Mouse (Mus musculus): ENCODE results near the gene Zfp574. TPM values are rescaled to one million over a fixed set of nuclear protein-coding genes. Genes with fewer than 3 reads are reported as not detected.

The Zfp574 gene
- polyA plus RNA-seq, 1 experiment from 2014 or later, result 11.6 TPM

- TF ChIP-seq CTCF (IDR thresholded peaks at IDR 0.05; ENCODE audit: low read depth), result no peak
- H3K9me3 ChIP-seq (ENCODE audit: control insufficient read depth), result no peaks in the 10 kb centered on the region
- no peak for ATAC-seq
- peaks cover 14% of the 10 kb centered on the region for H3K4me1 ChIP-seq (replicated peaks; ENCODE audit: control insufficient read depth, insufficient read depth, low read length)
- 1% methylated on average over 33 of the region's 33 CpGs for WGBS
- no peaks in the 10 kb centered on the region for H3K27me3 ChIP-seq (replicated peaks; ENCODE audit: control insufficient read depth, insufficient read depth, low read length)
- peak overlapping the region; percentile 81 for H3K27ac ChIP-seq (ENCODE audit: low read depth, low read length)
- H3K9ac ChIP-seq (ENCODE audit: low read depth, low read length), result peak overlapping the region; percentile 77
- H3K4me2 ChIP-seq (replicated peaks; ENCODE audit: low read depth), result peak overlapping the region; percentile 68
- H3K36me3 ChIP-seq (ENCODE audit: control insufficient read depth, insufficient read depth), result peaks cover 29% of the 10 kb centered on the region
- H3K4me3 ChIP-seq (ENCODE audit: low read depth, low read length), result peak overlapping the region; percentile 61
Measured at GRCm38 (mm10) chr7:25077414-25077755, 5.0 kb downstream of the Zfp574 start.

- TF ChIP-seq CTCF (IDR thresholded peaks at IDR 0.05; ENCODE audit: low read depth), result no peak
- H3K4me2 ChIP-seq (replicated peaks; ENCODE audit: low read depth), result no peak overlapping the region
- no peak overlapping the region for H3K27ac ChIP-seq (ENCODE audit: low read depth, low read length)
- peaks cover 46% of the 10 kb centered on the region for H3K36me3 ChIP-seq (ENCODE audit: control insufficient read depth, insufficient read depth)
- no peak overlapping the region for H3K4me3 ChIP-seq (ENCODE audit: low read depth, low read length)
- H3K4me1 ChIP-seq (replicated peaks; ENCODE audit: control insufficient read depth, insufficient read depth, low read length), result peaks cover 14% of the 10 kb centered on the region
- no peak overlapping the region for H3K9ac ChIP-seq (ENCODE audit: low read depth, low read length)
- H3K27me3 ChIP-seq (replicated peaks; ENCODE audit: control insufficient read depth, insufficient read depth, low read length), result no peaks in the 10 kb centered on the region
- H3K9me3 ChIP-seq (ENCODE audit: control insufficient read depth), result no peaks in the 10 kb centered on the region
- ATAC-seq, result no peak
- WGBS, result 70% methylated on average over 12 of the region's 12 CpGs
Measured at GRCm38 (mm10) chr7:25079496-25080026, 7.2 kb downstream of the Zfp574 start.

DNA sequence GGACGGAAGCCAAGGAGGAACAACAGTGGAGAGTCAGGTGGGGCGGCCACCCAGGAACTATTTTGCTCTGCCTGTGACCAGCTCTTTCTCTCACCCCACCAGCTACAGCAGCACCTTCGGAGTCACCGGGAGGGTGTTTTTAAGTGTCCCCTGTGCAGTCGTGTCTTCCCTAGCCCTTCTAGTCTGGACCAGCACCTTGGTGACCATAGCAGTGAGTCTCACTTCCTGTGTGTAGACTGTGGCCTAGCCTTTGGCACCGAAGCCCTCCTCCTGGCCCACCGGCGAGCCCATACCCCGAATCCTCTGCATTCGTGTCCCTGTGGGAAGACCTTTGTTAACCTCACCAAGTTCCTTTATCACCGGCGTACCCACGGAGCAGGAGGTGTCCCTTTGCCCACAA, 8.1 kb downstream of the Zfp574 start:
- Histone ChIP-seq H3K27ac (ENCODE audit: low read depth, low read length) (no peak overlapping the region), H3K4me2 (replicated peaks; ENCODE audit: low read depth) (no peak overlapping the region), H3K27me3 (replicated peaks; ENCODE audit: control insufficient read depth, insufficient read depth, low read length) (no peaks in the 10 kb centered on the region), H3K4me1 (replicated peaks; ENCODE audit: control insufficient read depth, insufficient read depth, low read length) (peaks cover 14% of the 10 kb centered on the region), H3K9me3 (ENCODE audit: control insufficient read depth) (no peaks in the 10 kb centered on the region), H3K36me3 (ENCODE audit: control insufficient read depth, insufficient read depth) (peaks cover 46% of the 10 kb centered on the region), H3K9ac (ENCODE audit: low read depth, low read length) (no peak overlapping the region), H3K4me3 (ENCODE audit: low read depth, low read length) (no peak overlapping the region)
- 93% methylated on average over 13 of the region's 13 CpGs for WGBS
- TF ChIP-seq CTCF (IDR thresholded peaks at IDR 0.05; ENCODE audit: low read depth), result no peak
- no peak for ATAC-seq

DNA sequence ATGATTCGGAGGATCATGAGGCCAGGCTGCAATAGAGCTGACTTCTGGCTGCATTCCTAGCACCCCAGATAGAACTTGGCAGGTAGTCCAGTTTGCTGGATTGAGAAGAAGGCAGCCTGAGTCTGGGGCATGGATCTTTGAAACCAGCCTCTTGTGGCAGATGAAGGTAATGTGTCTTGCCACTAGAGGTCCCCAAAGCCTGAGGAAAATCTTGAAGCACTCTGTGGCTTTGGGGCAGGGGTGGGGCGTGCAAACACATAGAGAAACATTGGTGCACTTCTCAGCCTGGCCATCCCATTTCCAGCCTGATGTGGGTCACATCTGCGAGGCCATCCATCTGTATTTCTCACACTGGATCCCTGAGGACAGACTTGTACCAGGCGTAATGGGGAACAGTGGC, 10.1 kb downstream of the Zfp574 start:
- Histone ChIP-seq H3K9ac (ENCODE audit: low read depth, low read length) (no peak overlapping the region), H3K27me3 (replicated peaks; ENCODE audit: control insufficient read depth, insufficient read depth, low read length) (no peaks in the 10 kb centered on the region), H3K4me3 (ENCODE audit: low read depth, low read length) (no peak overlapping the region), H3K4me1 (replicated peaks; ENCODE audit: control insufficient read depth, insufficient read depth, low read length) (peaks cover 9% of the 10 kb centered on the region), H3K4me2 (replicated peaks; ENCODE audit: low read depth) (no peak overlapping the region), H3K9me3 (ENCODE audit: control insufficient read depth) (no peaks in the 10 kb centered on the region), H3K27ac (ENCODE audit: low read depth, low read length) (no peak overlapping the region), H3K36me3 (ENCODE audit: control insufficient read depth, insufficient read depth) (peaks cover 46% of the 10 kb centered on the region)
- ATAC-seq, result no peak
- WGBS, result 79% methylated on average over 4 of the region's 4 CpGs
- peak; percentile 76 for TF ChIP-seq CTCF (IDR thresholded peaks at IDR 0.05; ENCODE audit: low read depth)

- Histone ChIP-seq H3K36me3 (ENCODE audit: control insufficient read depth, insufficient read depth) (peaks cover 44% of the 10 kb centered on the region), H3K9ac (ENCODE audit: low read depth, low read length) (no peak overlapping the region; the same call in 1 of the 2 replicates), H3K27ac (ENCODE audit: low read depth, low read length) (no peak overlapping the region), H3K4me2 (replicated peaks; ENCODE audit: low read depth) (no peak overlapping the region), H3K27me3 (replicated peaks; ENCODE audit: control insufficient read depth, insufficient read depth, low read length) (no peaks in the 10 kb centered on the region), H3K4me1 (replicated peaks; ENCODE audit: control insufficient read depth, insufficient read depth, low read length) (no peaks in the 10 kb centered on the region), H3K9me3 (ENCODE audit: control insufficient read depth) (no peaks in the 10 kb centered on the region), H3K4me3 (ENCODE audit: low read depth, low read length) (no peak overlapping the region)
- no peak for TF ChIP-seq CTCF (IDR thresholded peaks at IDR 0.05; ENCODE audit: low read depth)
- no peak for ATAC-seq
- 22% methylated on average over 5 of the region's 5 CpGs for WGBS
Measured at GRCm38 (mm10) chr7:25084621-25085020, 12.3 kb downstream of the Zfp574 start.

DNA sequence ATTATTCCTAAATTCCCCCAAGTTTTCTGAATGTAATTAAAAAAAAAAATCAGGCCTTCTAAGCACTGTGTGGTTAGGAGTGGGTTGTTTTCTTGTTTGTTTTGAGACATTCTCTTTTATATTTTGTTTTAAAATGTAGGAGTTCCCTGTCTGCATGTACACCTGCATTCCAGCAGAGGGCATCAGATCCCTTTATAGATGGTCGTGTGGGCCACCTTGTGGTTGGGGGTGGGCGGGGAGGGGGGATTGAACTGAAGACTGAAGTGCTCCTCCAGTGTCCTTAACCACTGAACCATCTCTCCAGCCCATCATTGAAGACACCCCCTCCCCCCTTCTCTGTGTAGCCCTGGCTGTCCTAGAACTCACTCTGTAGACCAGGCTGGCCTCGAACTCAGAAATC, 14.3 kb downstream of the Zfp574 start:
- WGBS, result 52% methylated on average over 3 of the region's 3 CpGs
- no peaks in the 10 kb centered on the region for H3K27me3 ChIP-seq (replicated peaks; ENCODE audit: control insufficient read depth, insufficient read depth, low read length)
- no peaks in the 10 kb centered on the region for H3K9me3 ChIP-seq (ENCODE audit: control insufficient read depth)
- TF ChIP-seq CTCF (IDR thresholded peaks at IDR 0.05; ENCODE audit: low read depth), result peak; percentile 58
- no peak overlapping the region for H3K27ac ChIP-seq (ENCODE audit: low read depth, low read length)
- ATAC-seq, result no peak
- peaks cover 24% of the 10 kb centered on the region for H3K36me3 ChIP-seq (ENCODE audit: control insufficient read depth, insufficient read depth)
- no peaks in the 10 kb centered on the region for H3K4me1 ChIP-seq (replicated peaks; ENCODE audit: control insufficient read depth, insufficient read depth, low read length)
- no peak overlapping the region for H3K4me2 ChIP-seq (replicated peaks; ENCODE audit: low read depth)
- H3K9ac ChIP-seq (ENCODE audit: low read depth, low read length), result no peak overlapping the region
- no peak overlapping the region for H3K4me3 ChIP-seq (ENCODE audit: low read depth, low read length)
